Mouse (Mus musculus) kidney, embryonic 16.5 days (tissue): ENCODE data around the gene Arf6. TPM values are rescaled to one million over a fixed set of nuclear protein-coding genes. Genes with fewer than 3 reads are reported as not detected.
"Not testable (repeated sequence)": the region's sequence is repeated elsewhere in the genome, so short reads cannot be mapped to it uniquely, and the experiment has no call there.

ENCODE experiments used
- ATAC-seq: fragments of 200-750 bp; cut with Nextera tagmentation; 2 replicates; pipeline ENCODE4 v1.8.0; 2017; ENCODE audit warnings: moderate TSS enrichment; ENCODE audit not compliant: low FRiP score, low TSS enrichment
- H3K27ac ChIP-seq: fragments of 300-500 bp; sonication (generic); 2 replicates; pipeline ENCODE4 v1.5.1; 2014; ENCODE audit warnings: low read length
- H3K27me3 ChIP-seq: fragments of 300-500 bp; sonication (generic); 2 replicates; pipeline ENCODE4 v1.6.1; 2014; ENCODE audit warnings: low read length, control low read depth, mixed read lengths; ENCODE audit not compliant: insufficient read depth
- H3K36me3 ChIP-seq: fragments of 300-500 bp; sonication (generic); 2 replicates; pipeline ENCODE4 v1.6.1; 2014; ENCODE audit warnings: low read length, control low read depth, mixed read lengths; ENCODE audit not compliant: insufficient read depth
- H3K4me1 ChIP-seq: fragments of 300-500 bp; sonication (generic); 2 replicates; pipeline ENCODE4 v1.6.1; 2014; ENCODE audit warnings: low read length, control low read depth, mixed read lengths; ENCODE audit not compliant: insufficient read depth
- H3K4me2 ChIP-seq: fragments of 300-500 bp; sonication (generic); replicated peaks from 2 replicates; pipeline ENCODE4 v1.6.1; 2014; ENCODE audit warnings: low read depth, low read length
- H3K4me3 ChIP-seq: fragments of 300-500 bp; sonication (generic); 2 replicates; pipeline ENCODE4 v1.5.1; 2014; ENCODE audit warnings: mild to moderate bottlenecking, low read length
- H3K9ac ChIP-seq: fragments of 300-500 bp; sonication (generic); replicated peaks from 2 replicates; pipeline ENCODE4 v1.6.1; 2014; ENCODE audit warnings: low read length
- H3K9me3 ChIP-seq: fragments of 300-500 bp; sonication (generic); 2 replicates; pipeline ENCODE4 v1.6.1; 2016; ENCODE audit warnings: low read length, control low read depth
- WGBS: fragments of 180-500 bp; shearing (Covaris S2); extraction: QIAGEN DNeasy Blood & Tissue Kit; methylation state at CpG from one replicate; pipeline ENCODE4 v1.1.7; 2014; 5-methylcytosine and 5-hydroxymethylcytosine counted together
- polyA plus RNA-seq: library from polyadenylated mRNA; unstranded; fragments of >200 nt; fragmentation: Nextera tagmentation; extraction: Ambion mirVana; gene quantifications from 2 replicates; pipeline ENCODE4 v1.2.1, GENCODE M21; 2015

Arf6 gene
- polyA plus RNA-seq, 1 experiment from 2014 or later = 34.6 TPM

GRCm38 (mm10) chr12:69385542-69386280 lies 13.8 kb downstream of the Arf6 start:
- 74% methylated on average over 6 of the region's 6 CpGs for WGBS

GRCm38 (mm10) chr12:69386281-69386732 lies 14.4 kb downstream of the Arf6 start:
- not testable (repeated sequence) for H3K9ac ChIP-seq

More at GRCm38 (mm10) chr12:69385542-69386280, 13.8 kb downstream of the Arf6 start:
- no peaks in the 10 kb centered on the region for H3K27me3 ChIP-seq
- H3K9ac ChIP-seq = no peak overlapping the region
- H3K4me3 ChIP-seq = no peak overlapping the region
- no peak for ATAC-seq
- peaks cover 10% of the 10 kb centered on the region for H3K4me1 ChIP-seq
- no peak overlapping the region for H3K4me2 ChIP-seq
- no peaks in the 10 kb centered on the region for H3K9me3 ChIP-seq
- H3K27ac ChIP-seq = no peak overlapping the region
- no peaks in the 10 kb centered on the region for H3K36me3 ChIP-seq

GRCm38 (mm10) chr12:69388321-69388869 lies 16.4 kb downstream of the Arf6 start:
- 89% methylated on average over 10 of the region's 10 CpGs for WGBS
- no peaks in the 10 kb centered on the region for H3K9me3 ChIP-seq
- H3K4me1 ChIP-seq = peaks cover 10% of the 10 kb centered on the region
- no peak for ATAC-seq
- H3K36me3 ChIP-seq = no peaks in the 10 kb centered on the region
- H3K27me3 ChIP-seq = no peaks in the 10 kb centered on the region
- no peak overlapping the region for H3K4me2 ChIP-seq
- no peak overlapping the region for H3K27ac ChIP-seq
- H3K9ac ChIP-seq = no peak overlapping the region
- no peak overlapping the region for H3K4me3 ChIP-seq

More at GRCm38 (mm10) chr12:69386281-69386732, 14.4 kb downstream of the Arf6 start:
- WGBS = 60% methylated on average over 5 of the region's 12 CpGs
- not testable (repeated sequence) for H3K27ac ChIP-seq, H3K36me3 ChIP-seq, H3K4me1 ChIP-seq, H3K27me3 ChIP-seq, H3K4me2 ChIP-seq, H3K9me3 ChIP-seq, H3K4me3 ChIP-seq, ATAC-seq

GRCm38 (mm10) chr12:69389273-69389938 lies 17.5 kb downstream of the Arf6 start:
- no peak overlapping the region for H3K4me3 ChIP-seq
- no peaks in the 10 kb centered on the region for H3K9me3 ChIP-seq
- H3K36me3 ChIP-seq = no peaks in the 10 kb centered on the region
- H3K4me1 ChIP-seq = peaks cover 10% of the 10 kb centered on the region
- H3K9ac ChIP-seq = no peak overlapping the region
- 51% methylated on average over 7 of the region's 7 CpGs for WGBS
- ATAC-seq = no peak
- H3K4me2 ChIP-seq = no peak overlapping the region
- no peak overlapping the region for H3K27ac ChIP-seq
- H3K27me3 ChIP-seq = no peaks in the 10 kb centered on the region

- no peak overlapping the region for H3K4me2 ChIP-seq
- peak; percentile 49; the same call in 1 of the 2 replicates for ATAC-seq
- no peak overlapping the region for H3K9ac ChIP-seq
- H3K9me3 ChIP-seq = no peaks in the 10 kb centered on the region
- H3K4me1 ChIP-seq = peaks cover 10% of the 10 kb centered on the region
- WGBS = 65% methylated on average over 7 of the region's 7 CpGs
- H3K27ac ChIP-seq = no peak overlapping the region
- H3K36me3 ChIP-seq = no peaks in the 10 kb centered on the region
- no peak overlapping the region for H3K4me3 ChIP-seq
- H3K27me3 ChIP-seq = no peaks in the 10 kb centered on the region
Observed at GRCm38 (mm10) chr12:69390000-69390698, 18.2 kb downstream of the Arf6 start.

GRCm38 (mm10) chr12:69393076-69393475 lies 21.1 kb downstream of the Arf6 start:
- Histone ChIP-seq H3K9ac (no peak overlapping the region), H3K9me3 (no peaks in the 10 kb centered on the region), H3K36me3 (no peaks in the 10 kb centered on the region), H3K4me3 (no peak overlapping the region), H3K27me3 (no peaks in the 10 kb centered on the region), H3K27ac (no peak overlapping the region), H3K4me1 (peaks cover 10% of the 10 kb centered on the region), H3K4me2 (no peak overlapping the region)
- WGBS = 74% methylated on average over 10 of the region's 10 CpGs
- no peak for ATAC-seq

- WGBS = 83% methylated on average over 6 of the region's 6 CpGs
Observed at GRCm38 (mm10) chr12:69394456-69394855, 22.5 kb downstream of the Arf6 start.

GRCm38 (mm10) chr12:69400367-69400766 lies 28.4 kb downstream of the Arf6 start:
- H3K36me3 ChIP-seq = no peaks in the 10 kb centered on the region
- WGBS = 75% methylated on average over 4 of the region's 4 CpGs
- no peak for ATAC-seq

More at GRCm38 (mm10) chr12:69394456-69394855, 22.5 kb downstream of the Arf6 start:
- H3K4me2 ChIP-seq = no peak overlapping the region
- H3K36me3 ChIP-seq = no peaks in the 10 kb centered on the region
- no peak overlapping the region for H3K27ac ChIP-seq
- no peaks in the 10 kb centered on the region for H3K9me3 ChIP-seq
- no peak for ATAC-seq
- peaks cover 3% of the 10 kb centered on the region for H3K4me1 ChIP-seq
- H3K4me3 ChIP-seq = no peak overlapping the region
- H3K9ac ChIP-seq = no peak overlapping the region
- no peaks in the 10 kb centered on the region for H3K27me3 ChIP-seq

GRCm38 (mm10) chr12:69400871-69401286 lies 28.9 kb downstream of the Arf6 start:
- 13% methylated on average over 2 of the region's 2 CpGs for WGBS
- ATAC-seq = no peak

More at GRCm38 (mm10) chr12:69400367-69400766, 28.4 kb downstream of the Arf6 start:
- Histone ChIP-seq H3K27ac (no peak overlapping the region), H3K9ac (no peak overlapping the region), H3K4me1 (peaks cover 6% of the 10 kb centered on the region), H3K4me2 (no peak overlapping the region), H3K4me3 (no peak overlapping the region), H3K27me3 (no peaks in the 10 kb centered on the region), H3K9me3 (no peaks in the 10 kb centered on the region)

More at GRCm38 (mm10) chr12:69400871-69401286, 28.9 kb downstream of the Arf6 start:
- H3K9ac ChIP-seq = no peak overlapping the region
- H3K4me2 ChIP-seq = no peak overlapping the region
- H3K4me1 ChIP-seq = peaks cover 6% of the 10 kb centered on the region
- H3K4me3 ChIP-seq = no peak overlapping the region
- no peaks in the 10 kb centered on the region for H3K27me3 ChIP-seq
- H3K27ac ChIP-seq = no peak overlapping the region
- no peaks in the 10 kb centered on the region for H3K9me3 ChIP-seq
- no peaks in the 10 kb centered on the region for H3K36me3 ChIP-seq
